Mouse (Mus musculus) urinary bladder, adult 2 months (tissue): ENCODE data around the gene Aurkb. TPM values are rescaled to one million over a fixed set of nuclear protein-coding genes. Genes with fewer than 3 reads are reported as not detected.
"Not testable (repeated sequence)": the region's sequence is repeated elsewhere in the genome, so short reads cannot be mapped to it uniquely, and the experiment has no call there.

Experiments
- DNase-seq: peaks from one replicate; pipeline ENCODE4 v3.0.0; 2022; ENCODE audit warnings: low spot score
- polyA plus RNA-seq: library from polyadenylated mRNA; depleted of rRNA; stranded (reverse); fragments of >200 nt; gene quantifications from 2 replicates; pipeline ENCODE4 v1.2.3, GENCODE M21; 2012; rRNA removed

Aurkb gene
- polyA plus RNA-seq: 3.6 and 4.1 TPM in 2 replicates

- DNase-seq: peak; percentile 55
Measured at GRCm38 (mm10) chr11:69045531-69046394, at the start of gene Aurkb. TSS of gene Aurkb (plus strand) at chr11:69045647.

- no peak for DNase-seq
Measured at GRCm38 (mm10) chr11:68997080-68997479, 48.4 kb upstream of the Aurkb start.

- DNase-seq: not testable (repeated sequence)
Measured at GRCm38 (mm10) chr11:69002782-69003181, 42.7 kb upstream of the Aurkb start.

GRCm38 (mm10) chr11:69003592-69003991, 41.9 kb upstream of the Aurkb start:
- no peak for DNase-seq

- DNase-seq: no peak
Measured at GRCm38 (mm10) chr11:69005193-69005592, 40.3 kb upstream of the Aurkb start.

GRCm38 (mm10) chr11:69006575-69006974, 38.9 kb upstream of the Aurkb start:
- DNase-seq: not testable (repeated sequence)

- DNase-seq: peak; percentile 76
Measured at GRCm38 (mm10) chr11:69008182-69009121, 37.0 kb upstream of the Aurkb start, which contains the start of gene Pfas. TSS of gene Pfas (minus strand) at chr11:69008460.

GRCm38 (mm10) chr11:69009508-69009907, 35.9 kb upstream of the Aurkb start:
- DNase-seq: no peak

GRCm38 (mm10) chr11:69010400-69011323, 34.8 kb upstream of the Aurkb start:
- DNase-seq: no peak

- not testable (repeated sequence) for DNase-seq
Measured at GRCm38 (mm10) chr11:69011445-69011844, 34.0 kb upstream of the Aurkb start.

- peak; percentile 52 for DNase-seq
Measured at GRCm38 (mm10) chr11:69012071-69012601, 33.3 kb upstream of the Aurkb start.

GRCm38 (mm10) chr11:69015644-69016441, 29.6 kb upstream of the Aurkb start, which contains the start of gene Ctc1:
TSS of gene Ctc1 (plus strand) at chr11:69015911.
- DNase-seq: peak; percentile 74

- no peak for DNase-seq
Measured at GRCm38 (mm10) chr11:69016755-69017154, 28.7 kb upstream of the Aurkb start.

GRCm38 (mm10) chr11:69020691-69021090, 24.8 kb upstream of the Aurkb start:
- DNase-seq: no peak

- DNase-seq: no peak
Measured at GRCm38 (mm10) chr11:69026562-69026961, 18.9 kb upstream of the Aurkb start.

- DNase-seq: no peak
Measured at GRCm38 (mm10) chr11:69028805-69029204, 16.6 kb upstream of the Aurkb start.

GRCm38 (mm10) chr11:69033552-69033951, 11.9 kb upstream of the Aurkb start:
- DNase-seq: no peak

GRCm38 (mm10) chr11:69034585-69034984, 10.9 kb upstream of the Aurkb start:
- DNase-seq: no peak

GRCm38 (mm10) chr11:69035411-69035810, 10.0 kb upstream of the Aurkb start:
- no peak for DNase-seq

GRCm38 (mm10) chr11:69035849-69036248, 9.6 kb upstream of the Aurkb start:
- DNase-seq: peak; percentile 51
